Comparison of ENCODE assay signal across 8 mouse cellular contexts in genomic region chrX:12133836-12134431, GRCm38 (mm10). TPM values are rescaled to one million over a fixed set of nuclear protein-coding genes. Genes with fewer than 3 reads are reported as not detected.
DNase-seq lines count a peak whose midpoint lies in the region; ATAC-seq lines count a peak whose summit lies in the region.

No protein-coding gene starts in this region.

- no peak for DNase-seq in lung, postnatal 36 days
- peak; percentile 56 for DNase-seq in thymus, postnatal 25 days
- DNase-seq in right cerebral cortex, postnatal 4 days, result no peak
- DNase-seq in adrenal gland, postnatal 25 days, result no peak

- 6% methylated on average over 19 of the region's 21 CpGs for WGBS in lung, embryonic 16.5 days
- WGBS in forebrain, embryonic 16.5 days, result 8% methylated on average over 18 of the region's 21 CpGs
- 2% methylated on average over 21 of the region's 21 CpGs for WGBS in liver, embryonic 15.5 days (ENCODE audit: insufficient replicate concordance)

- no peak for ATAC-seq in lung, embryonic 16.5 days (ENCODE audit: low read depth)
- ATAC-seq in forebrain, embryonic 16.5 days, result no peak
- ATAC-seq in liver, embryonic 15.5 days (ENCODE audit: insufficient read depth), result no peak
- ATAC-seq in cerebellum, adult (ENCODE audit: insufficient number of reproducible peaks, low FRiP score, low TSS enrichment), result no peak

- peak overlapping the region; percentile 88 for H3K27ac ChIP-seq in lung, embryonic 16.5 days (ENCODE audit: low read length)
- no peak overlapping the region for H3K27ac ChIP-seq in forebrain, embryonic 16.5 days (ENCODE audit: low read length)
- no peak overlapping the region for H3K27ac ChIP-seq in liver, embryonic 15.5 days (replicated peaks)

- peak overlapping the region; percentile 70 for H3K9ac ChIP-seq in lung, embryonic 16.5 days (ENCODE audit: low read length)
- H3K9ac ChIP-seq in forebrain, embryonic 16.5 days (replicated peaks; ENCODE audit: low read depth, low read length), result peak overlapping the region; percentile 49; the same call in 1 of the 2 replicates
- H3K9ac ChIP-seq in liver, embryonic 15.5 days, result no peak overlapping the region

- peaks cover 35% of the 10 kb centered on the region for H3K4me1 ChIP-seq in lung, embryonic 16.5 days (replicated peaks; ENCODE audit: control insufficient read depth, insufficient read depth, low read length)
- H3K4me1 ChIP-seq in forebrain, embryonic 16.5 days (replicated peaks; ENCODE audit: control insufficient read depth, insufficient read depth, low read length), result peaks cover 26% of the 10 kb centered on the region
- no peaks in the 10 kb centered on the region for H3K4me1 ChIP-seq in liver, embryonic 15.5 days (replicated peaks)

- H3K4me2 ChIP-seq in lung, embryonic 16.5 days (ENCODE audit: low read depth, low read length), result peak overlapping the region; percentile 81
- peak overlapping the region; percentile 78 for H3K4me2 ChIP-seq in forebrain, embryonic 16.5 days (ENCODE audit: low read length)
- peak overlapping the region; percentile 60 for H3K4me2 ChIP-seq in liver, embryonic 15.5 days

- H3K27me3 ChIP-seq in lung, embryonic 16.5 days (ENCODE audit: control insufficient read depth, insufficient read depth, low read depth, low read length), result peaks cover 64% of the 10 kb centered on the region
- H3K27me3 ChIP-seq in forebrain, embryonic 16.5 days (replicated peaks; ENCODE audit: control insufficient read depth, insufficient read depth, low read length), result peaks cover 40% of the 10 kb centered on the region
- H3K27me3 ChIP-seq in liver, embryonic 15.5 days, result peaks cover 100% of the 10 kb centered on the region

- H3K4me3 ChIP-seq in lung, embryonic 16.5 days (ENCODE audit: low read length), result peak overlapping the region; percentile 37
- H3K4me3 ChIP-seq in forebrain, embryonic 16.5 days (replicated peaks; ENCODE audit: low read length), result peak overlapping the region; percentile 30
- peak overlapping the region; percentile 24 for H3K4me3 ChIP-seq in liver, embryonic 15.5 days (replicated peaks)

- H3K9me3 ChIP-seq in lung, embryonic 16.5 days (ENCODE audit: control insufficient read depth, low read length), result no peaks in the 10 kb centered on the region
- no peaks in the 10 kb centered on the region for H3K9me3 ChIP-seq in forebrain, embryonic 16.5 days (ENCODE audit: control insufficient read depth, low read length)
- no peaks in the 10 kb centered on the region for H3K9me3 ChIP-seq in liver, embryonic 15.5 days (replicated peaks)

- H3K36me3 ChIP-seq in lung, embryonic 16.5 days (ENCODE audit: control insufficient read depth, insufficient read depth, low read length), result no peaks in the 10 kb centered on the region
- no peaks in the 10 kb centered on the region for H3K36me3 ChIP-seq in forebrain, embryonic 16.5 days (ENCODE audit: control insufficient read depth, insufficient read depth)
- H3K36me3 ChIP-seq in liver, embryonic 15.5 days (replicated peaks), result no peaks in the 10 kb centered on the region

RNA-seq across cellular contexts. Expression of gene Bcor, which starts 26.2 kb away (rescaled TPM):
- 18.5 and 19.7 TPM in 2 replicates for polyA plus RNA-seq in lung, embryonic 16.5 days (2015; fragmentation: Nextera tagmentation; extraction: Ambion mirVana)
- 17.4 and 18.1 TPM in 2 replicates for polyA plus RNA-seq in forebrain, embryonic 16.5 days (2015; fragmentation: Nextera tagmentation; extraction: Ambion mirVana)
- 4.3 and 4.5 TPM in 2 replicates for polyA plus RNA-seq in liver, embryonic 15.5 days (2015; fragmentation: Nextera tagmentation; extraction: Ambion mirVana)
- 22.0 and 22.7 TPM in 2 replicates for total RNA-seq in adrenal gland, postnatal 25 days (2021)
